Mouse (Mus musculus): ENCODE measurements around the gene Spg7. TPM values are rescaled to one million over a fixed set of nuclear protein-coding genes. Genes with fewer than 3 reads are reported as not detected.
"Not testable (repeated sequence)": the region's sequence is repeated elsewhere in the genome, so short reads cannot be mapped to it uniquely, and the experiment has no call there.

Spg7 gene
- total RNA-seq, 2 experiments from 2014 or later: 70.4 to 71.3 TPM

- intact Hi-C loops (cut with DNase I): loop anchor here (5.0 kb wide), 2 partner anchors 63 to 132 kb away; partner anchors contain the start of gene Rpl13
- no peak for DNase-seq (ENCODE audit: extremely low spot score in 1 of 2, low spot score in 2 of 2)
Observed at GRCm38 (mm10) chr8:123039376-123040109, 23.2 kb upstream of the Spg7 start.

DNA sequence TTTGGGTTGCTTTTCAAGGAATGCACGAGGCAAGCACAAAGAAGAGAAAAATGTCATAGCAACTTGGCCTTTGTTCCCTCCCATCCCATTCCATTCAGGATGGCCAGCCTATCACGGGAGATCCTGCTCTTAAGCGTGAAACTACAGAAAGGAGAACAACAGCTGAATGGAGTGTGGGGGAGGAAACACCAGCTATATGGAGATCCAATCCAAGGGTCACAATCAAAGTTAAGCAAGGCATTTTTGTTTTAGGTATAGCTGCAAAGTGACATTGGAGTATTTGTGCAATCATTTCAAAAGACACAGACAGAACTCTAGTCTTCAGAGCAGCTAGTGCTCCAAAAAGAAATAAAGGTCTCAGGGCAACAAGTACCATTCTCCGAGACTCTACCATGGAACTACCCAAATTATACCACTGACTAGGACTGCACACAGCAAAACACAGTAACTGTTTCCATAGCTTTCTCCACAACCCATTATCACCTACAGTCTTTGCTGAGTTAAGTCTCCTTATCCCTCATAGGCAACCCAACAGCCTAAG lies 22.6 kb upstream of the Spg7 start:
- no peak for DNase-seq (ENCODE audit: extremely low spot score in 1 of 2, low spot score in 2 of 2)
- intact Hi-C loops (cut with DNase I): loop anchor here (5.0 kb wide), 2 partner anchors 62 to 133 kb away; partner anchors contain the start of gene Rpl13

DNA sequence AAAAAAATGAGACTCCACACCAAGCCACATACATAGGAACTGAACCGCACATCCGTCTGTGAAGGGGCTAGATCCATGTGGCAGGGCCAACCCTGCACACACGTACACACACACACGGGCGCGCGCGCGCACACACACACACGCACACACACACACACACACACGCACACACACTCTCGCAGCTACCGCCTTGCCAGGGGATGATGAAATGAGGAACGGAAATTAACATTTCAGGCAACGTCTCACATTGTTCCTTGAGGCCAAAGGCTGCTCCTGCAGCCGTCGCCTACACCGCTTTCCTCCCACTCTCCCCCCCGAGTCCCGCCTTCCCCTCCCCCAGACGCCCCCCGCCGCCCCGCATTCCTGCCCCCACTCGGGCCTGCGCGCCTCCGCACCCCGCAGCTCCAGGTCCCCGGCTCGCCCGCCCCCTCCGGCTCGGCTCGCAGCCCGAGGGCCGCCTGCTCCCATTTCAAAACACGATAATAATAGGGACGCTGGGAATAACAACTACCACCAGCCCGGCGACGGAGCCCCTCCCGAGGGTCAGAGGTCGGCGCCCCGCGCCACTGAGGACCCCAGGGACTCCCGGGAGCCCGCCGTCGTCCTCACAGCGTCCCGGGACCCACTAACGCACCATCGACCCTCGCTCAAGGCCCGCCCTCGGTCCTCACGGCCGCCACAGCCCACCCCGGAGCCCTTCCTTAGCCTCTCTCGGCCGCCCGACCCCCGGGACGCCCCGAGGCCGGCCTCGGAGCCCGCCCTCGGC lies 21.6 kb upstream of the Spg7 start:
- intact Hi-C loops (cut with DNase I): loop anchor here (5.0 kb wide), 2 partner anchors 61 to 134 kb away; partner anchors contain the start of gene Rpl13
- DNase-seq (ENCODE audit: extremely low spot score in 1 of 2, low spot score in 2 of 2): peak; percentile 31 to 76

DNA sequence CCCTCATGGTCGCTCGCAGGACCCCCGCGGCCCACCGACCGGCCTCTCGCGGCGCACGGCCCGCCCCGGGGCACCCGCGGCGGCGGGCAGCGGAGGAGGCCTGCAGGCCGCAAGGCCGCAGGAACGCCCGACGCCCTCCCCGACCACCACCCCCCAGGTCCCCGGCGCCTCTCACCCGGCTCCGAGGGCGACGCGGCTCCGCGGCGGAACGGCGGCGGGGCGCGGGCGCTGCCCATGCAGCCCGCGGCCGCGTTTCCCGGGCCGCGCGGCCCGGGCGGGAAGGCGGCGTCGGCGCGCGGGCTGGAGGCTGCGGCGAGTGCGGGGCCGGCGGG lies 21.0 kb upstream of the Spg7 start:
- no peak for DNase-seq (ENCODE audit: extremely low spot score in 1 of 2, low spot score in 2 of 2)
- intact Hi-C loops (cut with DNase I): loop anchor here (5.0 kb wide), 2 partner anchors 61 to 134 kb away; partner anchors contain the start of gene Rpl13

- intact Hi-C loops (cut with DNase I): loop anchor here (5.0 kb wide), 2 partner anchors 60 to 135 kb away; partner anchors contain the start of gene Rpl13
- peak; percentile 100 for DNase-seq (ENCODE audit: extremely low spot score in 1 of 2, low spot score in 2 of 2)
Observed at GRCm38 (mm10) chr8:123042158-123042973, 20.4 kb upstream of the Spg7 start, which contains the start of gene Ankrd11. Gene Ankrd11 (minus strand): TSS chr8:123042277.

DNA sequence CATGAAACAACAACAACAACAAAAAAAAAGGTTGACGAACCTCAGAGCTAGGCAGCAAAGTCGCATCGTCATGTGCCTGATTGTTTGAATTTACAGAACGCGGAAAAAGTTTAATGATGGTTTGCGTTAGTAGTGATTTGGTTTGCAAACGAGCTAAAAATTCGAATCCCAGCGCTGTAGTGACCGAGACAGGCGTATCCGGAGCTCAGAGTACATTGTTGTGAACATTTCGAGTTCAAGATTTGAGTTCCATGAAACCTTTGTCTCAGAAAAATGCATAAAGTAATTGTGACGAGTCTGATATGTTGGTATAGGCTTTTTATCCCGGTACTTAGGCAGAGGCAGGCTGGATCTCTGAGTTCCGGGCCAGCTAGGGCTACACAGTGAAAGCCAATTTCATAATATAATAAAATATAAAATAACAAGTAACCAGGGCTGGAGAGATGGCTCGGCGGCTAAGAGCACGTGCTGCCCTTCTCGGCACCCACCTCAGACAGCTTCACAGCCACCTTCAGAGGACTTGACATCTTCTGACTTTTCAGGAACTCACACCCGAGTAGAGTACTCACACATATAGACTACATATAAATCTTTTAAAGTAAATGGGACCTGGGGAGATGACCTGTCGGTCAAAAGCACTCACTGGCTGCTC lies 19.6 kb upstream of the Spg7 start:
- no peak for DNase-seq (ENCODE audit: extremely low spot score in 1 of 2, low spot score in 2 of 2)
- intact Hi-C loops (cut with DNase I): loop anchor here (5.0 kb wide), 2 partner anchors 59 to 136 kb away; partner anchors contain the start of gene Rpl13

DNA sequence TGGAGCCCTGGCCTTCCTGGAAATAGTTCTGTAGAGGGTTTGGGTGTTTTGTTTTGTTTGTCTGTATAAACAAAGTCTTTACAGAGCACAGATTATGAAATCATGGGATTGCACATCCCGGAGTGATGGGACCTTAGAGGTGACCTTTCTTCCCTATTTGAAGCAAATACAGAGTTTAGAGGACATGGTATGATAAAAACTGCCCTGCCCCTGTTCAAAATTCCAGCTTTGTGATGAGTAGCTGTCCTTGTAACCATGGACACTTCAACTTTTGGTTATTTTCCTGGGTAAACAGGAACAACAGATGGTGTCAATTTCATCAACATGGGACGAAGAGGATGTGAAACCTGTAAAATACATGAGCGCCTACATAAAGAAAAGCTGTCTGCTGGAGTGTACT lies 18.8 kb upstream of the Spg7 start:
- intact Hi-C loops (cut with DNase I): loop anchor here (5.0 kb wide), 2 partner anchors 58 to 137 kb away; partner anchors contain the start of gene Rpl13
- DNase-seq (ENCODE audit: extremely low spot score in 1 of 2, low spot score in 2 of 2): no peak

DNA sequence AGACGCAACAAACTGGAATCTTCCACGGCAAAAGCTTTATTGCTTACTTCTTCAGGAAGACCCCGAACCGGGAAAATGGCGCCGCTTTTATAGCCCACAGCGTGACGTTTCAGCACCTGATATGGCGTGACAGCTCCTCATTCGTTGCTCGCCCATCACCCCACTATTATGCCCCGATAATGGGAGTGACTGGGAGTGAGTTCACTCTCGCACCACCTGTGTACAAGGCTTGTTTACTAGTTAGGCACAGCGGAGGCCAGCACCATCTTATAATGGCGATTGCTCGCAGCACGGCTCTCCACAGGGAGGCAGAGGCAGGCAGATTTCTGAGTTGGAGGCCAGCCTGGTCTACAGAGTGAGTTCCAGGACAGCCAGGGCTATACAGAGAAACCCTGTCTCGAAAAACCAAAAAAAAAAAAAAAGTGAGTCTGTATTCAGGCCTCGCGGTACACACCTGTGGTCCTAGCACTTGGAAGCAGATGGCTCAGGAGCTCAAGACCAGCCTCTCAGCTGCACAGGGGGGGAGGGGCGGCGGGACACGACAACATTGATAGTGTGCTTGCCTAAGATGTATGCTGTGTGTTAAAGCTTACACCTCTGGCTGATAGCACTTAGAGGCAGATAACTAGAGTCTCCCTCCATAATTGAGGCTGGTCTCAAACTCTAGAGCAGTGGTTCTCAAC lies 17.9 kb upstream of the Spg7 start:
- intact Hi-C loops (cut with DNase I): loop anchor here (5.0 kb wide), 2 partner anchors 57 to 138 kb away; partner anchors contain the start of gene Rpl13
- DNase-seq (ENCODE audit: extremely low spot score in 1 of 2, low spot score in 2 of 2): not testable (repeated sequence)

DNA sequence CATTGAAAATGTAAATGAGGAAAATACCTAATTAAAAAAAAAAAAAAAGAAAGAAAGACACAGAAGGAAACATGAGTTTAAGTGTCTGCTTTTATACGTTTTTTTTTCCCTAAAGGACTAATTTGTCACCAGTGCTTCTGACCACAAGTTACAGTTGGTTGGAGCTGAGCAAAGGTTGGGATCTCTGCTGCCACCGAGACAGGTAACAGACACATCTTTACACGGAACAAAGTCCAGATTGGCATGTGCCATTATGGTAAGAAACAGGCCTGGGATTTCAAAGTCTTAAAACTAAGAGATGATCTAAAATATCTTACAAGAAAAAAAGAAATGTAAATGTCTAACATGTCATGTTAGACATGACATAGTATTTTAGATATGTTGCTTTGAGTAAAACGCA lies 16.0 kb upstream of the Spg7 start:
- intact Hi-C loops (cut with DNase I): no loop called here
- DNase-seq (ENCODE audit: extremely low spot score in 1 of 2, low spot score in 2 of 2): no peak

DNA sequence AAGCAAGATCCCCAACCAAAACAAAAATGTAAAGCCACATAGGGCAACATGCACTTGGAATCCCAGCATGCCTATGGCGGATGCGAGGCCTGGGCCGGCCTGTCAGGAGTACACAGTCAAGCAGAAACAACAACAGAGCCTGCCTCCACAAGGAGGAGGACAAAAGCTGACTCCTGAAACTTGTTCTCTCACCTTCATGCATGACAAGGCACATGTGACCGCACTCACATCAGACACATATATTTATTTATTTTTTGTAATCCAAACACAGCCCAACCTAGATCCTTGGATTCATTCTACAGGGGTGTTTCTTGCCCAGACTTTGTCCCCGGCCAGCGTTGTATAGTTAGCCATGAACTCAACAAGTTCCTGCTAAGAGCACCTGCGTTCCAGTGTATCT lies 14.9 kb upstream of the Spg7 start:
- no peak for DNase-seq (ENCODE audit: extremely low spot score in 1 of 2, low spot score in 2 of 2)
- intact Hi-C loops (cut with DNase I): no loop called here

GRCm38 (mm10) chr8:123048402-123048801 lies 14.3 kb upstream of the Spg7 start:
- DNase-seq (ENCODE audit: extremely low spot score in 1 of 2, low spot score in 2 of 2): no peak
- intact Hi-C loops (cut with DNase I): no loop called here

DNA sequence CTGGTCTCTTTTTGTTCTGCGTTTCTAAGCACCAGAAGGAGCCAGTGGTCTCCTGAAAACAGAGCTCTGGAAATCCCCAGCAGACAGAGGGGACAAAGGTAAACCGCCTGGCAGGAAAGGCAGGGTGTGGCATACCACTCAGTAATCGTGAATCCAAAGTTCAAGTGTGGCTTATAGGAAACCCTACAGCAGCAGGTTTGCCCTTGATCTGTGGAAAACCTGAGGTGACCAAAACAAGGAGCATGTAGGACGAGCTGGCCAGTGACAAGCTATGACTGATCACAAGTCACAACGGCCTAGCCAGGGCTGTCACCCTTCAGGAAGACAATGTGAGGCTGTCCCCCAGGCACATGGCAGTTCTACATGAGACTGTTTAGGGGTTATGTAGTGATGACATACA lies 11.3 kb upstream of the Spg7 start:
- intact Hi-C loops (cut with DNase I): no loop called here
- DNase-seq (ENCODE audit: extremely low spot score in 1 of 2, low spot score in 2 of 2): no peak

GRCm38 (mm10) chr8:123064072-123064471 lies 1.3 kb downstream of the Spg7 start:
- DNase-seq (ENCODE audit: extremely low spot score in 1 of 2, low spot score in 2 of 2): no peak
- intact Hi-C loops (cut with DNase I): no loop called here

DNA sequence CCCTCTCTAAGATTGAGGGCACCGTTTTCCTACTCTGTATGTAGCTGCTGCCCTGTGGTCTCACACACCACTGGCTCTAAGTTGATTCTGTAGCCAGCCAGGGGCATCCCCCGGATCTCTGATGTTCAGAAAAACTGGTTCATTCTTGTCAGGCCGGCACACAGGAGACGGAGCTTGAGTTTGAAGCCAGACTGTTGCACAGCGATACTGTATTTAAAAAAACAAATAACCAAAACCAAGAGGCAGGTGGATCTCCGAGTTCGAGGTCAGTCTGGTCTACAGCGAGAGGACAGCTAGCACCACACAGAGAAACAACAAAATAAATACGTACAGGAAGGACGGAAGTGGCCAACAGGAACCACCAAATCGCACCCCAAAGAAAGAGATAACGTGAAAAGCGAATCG lies 2.1 kb downstream of the Spg7 start:
- DNase-seq (ENCODE audit: extremely low spot score in 1 of 2, low spot score in 2 of 2): no peak
- intact Hi-C loops (cut with DNase I): no loop called here

- DNase-seq (ENCODE audit: extremely low spot score in 1 of 2, low spot score in 2 of 2): peak; percentile 93 to 97
- intact Hi-C loops (cut with DNase I): no loop called here
Observed at GRCm38 (mm10) chr8:123065214-123066100, 2.7 kb downstream of the Spg7 start.

DNA sequence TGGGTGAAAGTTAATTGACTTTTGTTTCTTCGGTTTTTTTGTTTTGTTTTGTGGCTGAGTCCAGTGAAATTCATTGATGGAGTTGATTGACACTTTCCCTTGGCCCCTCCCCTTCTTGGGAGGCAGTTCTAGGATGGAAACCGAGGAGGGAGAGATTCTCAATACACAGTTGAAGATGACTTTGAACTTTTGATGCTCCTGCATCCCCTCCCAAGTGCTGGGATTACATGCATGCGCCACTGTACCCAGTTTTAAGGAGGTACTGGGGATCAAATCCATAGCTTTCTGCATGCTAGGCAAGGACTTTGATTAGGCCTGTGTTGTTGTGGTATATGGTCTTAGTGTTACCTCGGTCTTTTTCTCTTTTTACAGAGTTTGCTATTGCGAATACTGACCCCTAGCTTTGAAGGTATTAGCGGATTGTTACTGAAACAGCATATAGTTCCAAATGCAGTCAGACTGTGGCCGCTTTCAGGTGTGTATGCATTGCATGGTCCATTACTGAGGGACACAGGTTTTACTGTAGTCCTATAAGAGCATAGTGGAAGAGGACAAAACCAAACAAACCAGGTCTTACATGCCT lies 3.5 kb downstream of the Spg7 start:
- no peak for DNase-seq (ENCODE audit: extremely low spot score in 1 of 2, low spot score in 2 of 2)
- intact Hi-C loops (cut with DNase I): no loop called here
